Mouse (Mus musculus): ENCODE data around the gene Cldn3.

Cldn3 gene

DNA sequence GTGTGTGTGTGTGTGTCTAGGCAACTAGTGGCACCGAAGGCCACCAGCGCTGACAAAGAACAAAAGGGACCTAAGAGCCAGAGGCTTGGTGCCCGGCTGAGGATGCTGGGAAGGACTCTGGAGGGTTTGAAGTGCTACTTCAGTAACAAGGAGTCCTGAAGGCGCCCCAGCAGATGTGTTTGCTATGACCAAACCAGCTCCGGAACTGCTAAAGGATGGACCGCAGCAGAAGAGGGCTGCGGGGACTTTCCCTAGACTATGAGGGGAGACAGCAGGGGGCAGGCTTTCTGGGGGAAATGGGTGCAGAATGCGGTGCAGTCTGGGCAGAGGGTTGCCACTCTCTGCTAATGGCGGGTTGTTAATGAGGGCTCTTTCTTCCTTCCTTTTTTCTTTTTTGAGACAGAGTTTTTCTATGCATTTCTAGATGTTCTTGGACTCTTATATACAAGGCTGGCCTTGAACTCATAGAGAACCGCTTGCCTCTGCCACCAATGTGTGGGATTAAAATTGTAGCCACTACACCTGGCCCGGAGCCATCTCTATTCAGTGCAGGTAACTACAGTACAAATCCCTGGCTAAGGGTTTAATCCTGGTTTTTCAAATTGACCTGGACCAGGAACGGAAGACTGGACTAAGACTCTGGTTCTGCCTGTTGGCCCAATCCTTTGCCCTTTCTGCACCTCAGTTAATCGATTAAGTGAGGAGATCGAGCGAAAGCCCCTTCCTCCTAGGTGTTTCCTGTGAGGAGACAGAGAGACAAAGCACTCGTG is 22.0 kb downstream of the Cldn3 start:
- no peak for DNase-seq (ENCODE audit: low spot score)

DNA sequence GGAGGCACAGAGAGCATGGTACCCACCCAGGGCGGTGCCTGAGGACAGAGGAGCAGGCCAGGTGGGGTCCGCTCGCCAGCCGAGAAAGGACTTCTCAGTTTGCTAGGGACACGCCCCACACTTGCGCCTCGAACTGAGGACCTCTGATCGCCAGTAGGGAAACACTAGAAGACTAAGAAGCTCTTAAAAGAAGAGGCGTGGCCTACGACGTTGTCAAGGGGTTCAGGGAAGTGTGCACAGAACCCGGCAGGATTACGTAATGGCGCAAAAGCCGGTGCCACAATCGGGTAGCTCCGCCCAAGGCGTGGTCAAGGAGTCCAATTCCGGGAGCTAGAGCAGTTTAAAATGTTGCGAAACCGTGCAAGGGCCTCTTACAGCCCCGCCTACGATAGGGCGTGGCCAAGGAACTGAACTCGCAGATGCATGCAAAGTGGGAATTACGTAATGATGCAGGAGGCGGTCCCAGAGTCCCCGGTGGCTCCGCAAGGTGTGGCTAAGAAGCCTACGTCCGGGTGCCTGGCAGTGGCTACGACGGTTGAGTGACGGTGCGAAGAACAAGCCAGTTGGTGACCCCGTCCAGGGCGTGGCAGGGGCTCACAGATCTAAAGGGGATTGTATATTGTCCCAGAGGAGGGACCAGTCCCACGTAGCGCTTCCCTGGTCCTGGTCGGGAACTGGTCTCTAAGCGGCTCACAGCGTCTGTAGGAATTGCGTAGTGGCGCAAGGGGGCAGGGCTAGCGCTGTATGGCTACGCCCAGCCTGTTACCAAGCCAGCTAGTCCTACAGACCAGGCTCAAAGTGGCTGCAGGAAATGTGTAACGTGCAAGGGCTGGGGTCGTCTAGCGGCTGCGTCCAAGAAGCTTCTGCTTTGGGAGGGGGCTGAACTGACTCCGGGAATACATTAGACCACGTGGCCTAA is 22.9 kb downstream of the Cldn3 start, which contains the start of gene Abhd11:
Gene Abhd11, plus strand, starts transcription at position 482 of the 919 bp plus-strand sequence.
- peak; percentile 79 for DNase-seq (ENCODE audit: low spot score)

DNA sequence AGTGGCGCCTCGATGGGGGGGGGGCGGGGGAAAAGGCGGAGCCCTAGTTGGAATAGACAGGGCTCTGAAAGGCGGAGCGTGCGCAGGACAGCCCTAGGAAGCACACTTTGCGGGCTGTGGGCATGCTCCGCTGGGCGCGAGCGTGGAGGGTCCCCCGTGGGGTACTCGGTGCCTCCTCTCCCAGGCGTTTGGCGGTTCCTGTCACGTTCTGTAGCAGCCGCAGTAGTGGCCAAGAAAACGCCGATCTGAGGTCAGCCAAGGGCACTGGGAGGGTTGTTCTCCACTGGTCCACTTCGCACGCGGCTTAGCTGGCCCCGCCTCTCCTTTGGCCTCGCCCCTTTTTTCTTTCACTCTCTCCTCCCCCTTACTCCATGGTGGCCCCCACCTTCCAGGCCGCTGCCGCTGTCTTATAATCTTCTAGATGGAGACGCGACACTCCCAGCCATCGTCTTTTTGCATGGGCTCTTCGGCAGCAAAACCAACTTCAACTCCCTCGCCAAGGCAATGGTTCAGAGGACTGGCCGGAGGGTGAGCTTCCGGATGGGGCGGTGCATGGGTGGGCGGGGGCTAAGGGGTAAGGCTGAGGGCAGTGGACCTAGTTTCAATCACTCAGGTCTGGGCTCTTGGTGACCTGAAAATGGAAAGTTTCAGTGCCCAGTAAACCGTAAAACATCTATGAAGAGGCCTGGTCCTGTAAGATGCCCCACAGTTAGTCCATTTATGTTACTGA is 23.7 kb downstream of the Cldn3 start:
- peak; percentile 75 for DNase-seq (ENCODE audit: low spot score)

DNA sequence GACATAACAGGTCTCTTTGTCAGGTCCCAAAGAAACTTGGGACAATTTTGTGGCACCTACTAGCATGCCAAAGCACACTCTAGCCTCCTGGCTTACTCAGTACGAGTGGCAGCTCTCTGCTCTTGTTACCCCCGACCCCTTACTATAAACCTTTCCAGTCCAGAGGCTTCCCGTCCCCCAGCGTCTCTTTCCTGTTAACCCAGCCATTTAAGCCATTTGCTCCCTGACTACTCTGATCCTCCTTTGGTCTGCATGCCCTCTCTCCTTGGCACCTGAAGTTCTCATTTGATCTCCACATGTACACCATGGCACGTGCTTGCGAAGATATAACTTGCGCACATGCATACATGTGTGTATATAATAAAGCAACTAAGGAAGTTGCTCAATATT is 24.3 kb downstream of the Cldn3 start:
- DNase-seq (ENCODE audit: low spot score): no peak

DNA sequence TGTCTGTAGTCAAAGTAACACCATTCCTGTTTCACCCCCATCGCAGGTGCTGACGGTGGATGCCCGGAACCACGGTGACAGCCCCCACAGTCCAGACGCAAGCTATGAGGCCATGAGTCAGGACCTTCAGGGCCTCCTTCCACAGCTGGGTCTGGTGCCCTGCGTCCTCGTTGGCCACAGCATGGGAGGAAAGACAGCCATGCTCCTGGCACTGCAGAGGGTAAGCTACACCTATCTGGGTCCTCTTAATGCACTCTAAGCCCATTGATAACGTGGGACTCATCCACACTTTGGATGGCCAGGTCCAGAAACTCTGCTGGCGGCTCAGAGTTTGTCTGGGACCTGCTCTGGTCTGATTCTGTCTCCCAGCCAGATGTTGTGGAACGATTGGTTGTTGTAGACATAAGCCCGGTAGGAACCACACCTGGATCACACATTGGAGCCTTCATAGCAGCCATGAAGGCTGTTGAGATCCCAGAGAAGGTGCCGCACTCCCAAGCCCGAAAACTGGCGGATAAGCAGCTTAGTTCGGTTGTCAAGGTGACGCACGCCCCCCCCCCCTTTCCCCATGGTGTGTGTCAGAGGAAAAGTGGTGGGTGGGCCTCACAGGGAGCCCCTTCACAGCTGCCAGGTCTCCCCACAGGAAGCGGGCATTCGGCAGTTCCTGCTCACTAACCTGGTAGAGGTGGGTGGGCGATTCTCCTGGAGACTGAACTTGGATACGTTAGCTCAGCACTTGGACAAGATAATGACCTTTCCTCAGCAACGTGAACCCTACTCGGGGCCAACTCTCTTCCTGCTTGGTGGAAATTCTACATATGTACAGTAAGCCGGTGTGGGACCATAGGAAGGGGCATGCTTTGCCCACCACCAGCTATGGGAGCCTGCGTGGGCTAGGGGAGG is 25.1 kb downstream of the Cldn3 start:
- DNase-seq (ENCODE audit: low spot score): no peak

DNA sequence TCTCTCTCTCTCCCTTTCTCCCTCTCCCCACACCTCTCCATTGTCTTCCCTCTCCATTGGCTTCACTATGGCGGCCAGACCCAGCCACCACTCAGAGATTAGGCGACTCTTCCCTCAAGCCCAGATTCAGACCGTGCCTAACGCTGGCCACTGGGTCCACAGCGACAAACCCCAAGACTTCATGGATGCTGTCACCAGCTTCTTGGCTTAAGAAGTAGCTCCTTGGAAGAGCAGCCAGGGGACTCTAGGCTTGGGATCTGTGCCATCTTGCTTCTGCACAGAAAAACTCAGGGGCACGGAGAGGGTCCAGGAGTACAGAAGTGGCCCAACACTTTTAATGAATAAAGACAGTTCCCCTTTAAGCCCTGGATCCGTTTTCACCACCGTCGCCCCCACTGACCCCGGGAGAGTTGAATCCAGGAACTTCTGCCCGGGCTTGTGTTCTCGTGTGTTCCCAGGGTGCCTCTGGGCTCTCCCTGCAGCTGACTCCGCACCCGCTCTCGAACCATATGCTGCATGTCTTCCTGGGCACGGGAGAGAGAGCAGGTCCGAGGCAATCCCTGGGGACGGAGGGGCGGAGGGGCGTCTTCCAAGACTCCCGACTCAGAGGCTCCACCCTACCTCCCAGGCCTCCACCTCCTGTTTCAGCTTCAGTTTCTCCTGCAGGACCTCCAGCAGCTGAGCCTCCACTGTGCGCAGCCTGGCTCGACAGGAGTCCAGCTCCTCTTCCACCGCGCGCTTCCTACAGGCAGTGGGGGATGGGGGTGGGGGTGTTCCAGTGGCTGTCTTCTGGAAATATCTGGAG is 26.0 kb downstream of the Cldn3 start:
- DNase-seq (ENCODE audit: low spot score): no peak

DNA sequence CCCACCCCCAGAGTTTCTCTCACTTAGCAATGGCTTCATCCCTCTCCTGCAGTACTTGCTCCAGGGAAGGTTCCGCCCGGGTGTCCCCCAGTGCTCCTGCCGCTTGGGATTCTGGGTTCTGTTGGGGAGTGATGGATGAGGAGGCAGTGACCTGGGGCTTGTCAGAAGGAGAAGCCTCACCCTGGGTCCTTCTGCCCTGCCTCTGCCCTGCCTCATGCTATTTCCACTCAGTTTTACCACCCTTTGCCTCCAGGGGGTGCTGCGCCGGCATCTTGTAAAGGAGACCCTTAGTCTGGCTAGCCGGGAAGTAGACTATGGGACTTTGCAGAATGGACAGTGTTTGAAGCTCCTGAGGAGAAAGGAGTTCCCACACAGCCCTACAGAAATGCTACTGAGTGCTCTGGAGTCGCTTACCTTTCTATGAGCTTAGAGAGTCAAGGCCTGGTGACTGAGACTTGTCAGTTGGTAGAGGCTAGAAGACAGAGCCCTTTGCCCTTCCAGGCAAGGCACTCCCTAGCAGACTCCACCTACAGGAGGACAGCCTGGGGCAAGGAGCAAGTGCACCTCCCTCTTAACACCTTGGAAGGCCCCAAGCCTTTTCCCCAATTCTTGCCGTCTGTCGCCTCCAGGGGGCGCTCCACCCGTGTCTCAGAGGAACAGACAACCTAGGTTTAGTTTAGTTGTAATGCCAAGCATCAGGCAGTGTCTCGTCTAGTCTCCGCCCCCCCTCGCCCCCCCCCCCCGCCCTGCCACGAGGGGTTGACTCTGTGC is 26.8 kb downstream of the Cldn3 start:
- DNase-seq (ENCODE audit: low spot score): peak; percentile 62

DNA sequence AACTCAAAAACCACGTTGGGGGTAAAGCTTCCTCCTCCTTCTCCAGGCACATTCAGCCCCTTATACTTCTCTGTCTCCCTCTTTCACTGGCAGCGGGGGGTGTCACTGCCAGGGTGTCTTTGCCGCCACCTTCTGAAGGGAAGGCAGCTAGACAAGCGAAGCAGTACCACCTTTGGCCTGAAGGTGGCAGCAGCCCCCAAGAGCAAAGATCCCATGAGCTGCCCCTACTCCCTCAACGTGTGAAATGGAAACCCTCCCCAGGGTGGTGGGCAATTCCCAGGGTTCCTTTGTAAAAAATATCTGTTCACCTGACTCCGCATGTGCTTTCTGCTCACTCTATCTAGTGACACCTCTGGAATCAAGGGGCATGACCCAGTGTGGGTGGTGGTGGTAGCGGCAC is 29.5 kb downstream of the Cldn3 start:
- peak; percentile 82 for DNase-seq (ENCODE audit: low spot score)

DNA sequence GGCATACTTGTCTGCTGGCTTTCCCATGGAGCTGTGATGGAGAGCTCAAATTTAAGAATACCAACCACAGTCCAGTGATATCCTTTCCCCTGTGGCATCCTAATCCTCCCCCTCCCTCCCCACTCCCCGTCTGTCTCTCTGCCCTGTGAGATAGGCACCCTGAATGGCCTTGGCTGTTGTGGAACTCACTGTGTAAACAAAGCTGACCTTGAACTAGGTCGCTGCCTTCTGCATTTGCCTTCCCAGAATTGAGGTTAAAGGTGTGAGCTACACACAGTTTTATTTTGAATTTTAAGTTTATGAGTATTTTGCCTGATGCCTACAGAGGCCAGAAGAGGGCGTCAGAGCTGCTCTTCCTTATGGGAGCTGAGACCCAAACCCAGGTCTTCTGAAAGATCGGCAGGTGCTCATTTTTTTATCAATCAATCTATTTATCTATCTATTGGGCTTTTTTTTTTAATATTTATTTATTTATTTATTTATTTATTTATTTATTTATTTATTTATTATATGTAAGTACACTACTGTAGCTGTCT is 30.3 kb downstream of the Cldn3 start:
- DNase-seq (ENCODE audit: low spot score): no peak

DNA sequence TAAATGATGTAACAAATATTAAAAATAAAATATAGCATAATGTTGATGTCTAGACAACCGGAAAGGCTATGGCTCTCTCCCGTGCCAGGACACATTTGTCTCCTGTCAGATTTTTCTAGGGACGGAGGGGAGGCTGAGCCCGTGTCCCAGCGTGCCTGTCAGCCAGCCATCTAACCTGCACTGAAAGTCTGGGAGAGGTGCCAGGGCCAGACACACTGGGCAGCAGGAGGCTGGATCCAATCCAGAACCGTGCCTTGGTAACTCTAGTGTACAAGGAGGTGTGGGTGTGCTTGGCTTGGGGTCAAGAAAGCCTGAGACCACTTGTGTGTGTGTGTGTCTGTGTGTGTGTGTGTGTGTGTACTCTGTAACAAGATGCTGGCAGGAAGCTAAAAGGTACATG is 35.8 kb downstream of the Cldn3 start:
- no peak for DNase-seq (ENCODE audit: low spot score)

DNA sequence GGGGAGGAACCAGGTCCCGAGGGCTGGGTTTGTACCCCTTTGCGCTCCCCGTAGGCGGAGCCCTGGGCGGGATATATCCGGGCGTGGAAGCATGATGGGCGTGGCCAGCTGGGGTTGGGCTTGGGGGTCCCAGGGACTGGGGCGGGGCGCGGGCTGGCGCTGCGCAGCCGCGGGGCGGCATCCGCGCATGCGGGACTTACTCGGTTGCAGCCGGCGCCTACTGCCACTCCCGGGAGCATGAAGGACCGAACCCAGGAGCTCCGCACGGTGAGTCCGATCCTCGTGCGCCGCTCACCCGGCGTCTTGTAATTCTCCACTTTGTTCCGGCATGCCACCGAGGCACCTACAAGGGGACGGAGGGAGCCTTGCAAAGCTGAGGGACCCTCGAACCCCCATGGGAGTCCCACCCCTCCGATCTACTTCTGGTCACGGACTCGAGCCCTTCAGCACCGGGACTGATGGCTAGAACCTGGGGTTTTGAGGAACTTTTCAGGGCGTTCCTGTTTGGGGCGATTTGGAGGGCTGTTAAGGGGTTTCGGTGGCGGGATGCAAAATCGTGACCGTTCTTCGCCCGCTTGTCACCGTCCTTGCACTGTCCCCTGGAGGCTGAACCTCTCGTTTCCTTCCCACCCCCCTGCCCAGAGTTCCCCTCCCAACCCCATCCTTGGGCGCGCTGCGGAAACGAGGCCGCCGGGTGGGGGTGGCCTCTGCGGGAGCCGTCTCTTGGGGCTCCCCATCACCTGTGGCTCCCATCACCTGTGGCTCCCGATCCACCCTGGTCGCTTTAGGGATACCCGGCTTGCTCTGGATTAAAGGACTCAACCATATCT is 37.5 kb downstream of the Cldn3 start, which contains the start of gene Stx1a:
Gene Stx1a, plus strand, starts transcription at position 139 of the 830 bp plus-strand sequence.
- peak; percentile 68 for DNase-seq (ENCODE audit: low spot score)

DNA sequence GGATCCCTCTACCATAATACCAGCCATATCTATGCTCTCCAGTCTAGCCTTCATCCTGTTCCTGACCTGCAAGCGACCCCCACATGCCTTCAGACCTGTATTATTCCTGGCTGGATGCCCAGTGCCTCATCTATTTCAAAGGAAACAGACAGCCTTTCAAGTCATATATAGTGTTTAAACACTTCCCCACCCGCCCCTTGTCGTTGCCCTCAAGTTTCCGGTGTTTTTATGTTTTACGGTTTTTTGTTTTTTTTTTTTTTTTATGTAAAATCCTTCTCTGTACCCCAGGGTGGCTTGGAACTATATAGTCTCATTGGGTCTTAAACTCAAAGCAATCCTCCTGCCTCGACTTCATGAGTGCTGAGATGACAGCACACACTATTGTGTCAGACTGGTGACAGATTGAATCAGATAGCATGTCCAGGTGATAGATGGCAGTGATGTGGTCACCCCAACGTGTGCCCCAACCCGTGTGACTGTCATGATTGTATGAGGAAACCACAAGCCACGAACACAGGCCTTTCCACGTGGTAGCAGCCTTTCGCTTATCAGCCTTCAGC is 38.7 kb downstream of the Cldn3 start:
- DNase-seq (ENCODE audit: low spot score): no peak

DNA sequence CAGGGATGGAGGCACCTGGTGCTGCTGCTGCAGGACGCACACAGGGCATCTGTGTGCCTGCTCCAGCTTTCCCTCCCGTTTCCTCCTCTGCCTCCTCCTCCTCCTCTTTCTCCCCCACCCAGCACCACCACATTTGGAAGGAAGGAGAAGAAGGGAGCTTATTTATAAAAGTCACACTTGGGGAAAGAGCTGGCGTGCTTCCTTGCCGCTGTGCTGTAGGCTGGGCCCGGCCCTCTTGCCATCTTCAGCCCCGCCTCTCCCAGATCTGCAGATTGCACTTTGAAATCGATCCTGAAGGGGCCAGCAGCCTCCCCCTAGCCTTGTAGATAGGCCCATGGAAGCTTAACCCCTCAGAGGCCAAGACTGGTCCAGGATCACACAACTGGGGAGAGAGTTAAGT is 39.9 kb downstream of the Cldn3 start:
- no peak for DNase-seq (ENCODE audit: low spot score)

DNA sequence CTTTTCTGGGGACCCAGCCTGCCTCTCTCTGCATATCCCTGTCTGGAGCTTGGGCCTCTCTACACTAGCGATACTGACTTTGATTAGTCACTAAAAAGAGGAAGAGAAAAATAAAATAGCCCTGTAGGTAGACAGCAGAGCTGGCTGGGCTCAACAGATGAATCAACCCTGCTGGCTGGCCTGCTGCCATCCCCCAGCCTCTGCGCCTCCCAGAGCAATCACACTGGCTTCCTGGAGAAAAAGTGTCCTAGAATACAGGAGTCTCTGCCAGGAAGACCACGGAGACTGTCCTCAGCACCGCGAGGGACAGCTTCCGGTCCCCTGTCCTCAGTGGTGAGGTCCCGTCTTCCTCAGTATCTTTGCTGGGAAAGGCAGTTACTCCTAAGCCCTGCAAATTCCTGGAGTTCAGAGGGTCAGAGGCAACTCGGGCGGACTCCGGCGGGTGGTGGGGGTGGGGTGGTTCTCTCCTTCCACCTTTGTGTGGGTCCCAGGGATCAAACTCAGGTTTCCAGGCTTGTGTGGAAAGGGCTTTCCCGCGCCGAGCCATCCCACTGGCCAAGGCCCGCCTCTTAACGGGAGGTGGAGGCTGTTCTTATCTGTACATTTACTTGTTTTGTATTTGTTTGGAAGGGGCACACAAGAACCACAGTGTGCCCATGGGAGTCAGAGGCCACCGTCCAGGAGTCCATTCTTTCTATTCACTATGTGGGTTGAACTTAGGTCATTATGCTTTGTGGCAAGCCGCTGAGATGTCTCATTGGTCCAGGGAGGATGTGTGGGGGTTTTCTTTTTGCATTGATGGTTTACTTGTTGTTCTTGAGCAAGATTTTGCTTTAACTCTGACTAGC is 43.2 kb downstream of the Cldn3 start:
- DNase-seq (ENCODE audit: low spot score): no peak

DNA sequence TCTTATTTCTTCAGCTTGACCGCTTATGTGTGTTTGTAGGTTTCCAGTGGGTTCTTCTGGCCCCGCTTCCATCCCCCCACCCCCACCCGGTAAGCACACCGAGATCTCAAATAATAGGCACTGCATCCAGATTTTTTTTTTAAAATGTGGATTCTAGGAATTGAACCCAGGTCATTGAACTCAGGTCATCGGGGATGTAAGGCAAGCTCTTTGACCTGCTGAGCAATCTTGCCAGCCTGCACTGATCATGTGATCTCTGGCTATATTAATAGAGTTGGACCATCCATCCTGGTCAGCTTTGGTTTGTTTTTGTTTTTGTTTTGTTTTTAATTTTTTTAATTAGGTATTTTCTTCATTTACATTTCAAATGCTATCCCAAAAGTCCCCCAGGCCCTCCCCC is 46.6 kb downstream of the Cldn3 start:
- no peak for DNase-seq (ENCODE audit: low spot score)

DNA sequence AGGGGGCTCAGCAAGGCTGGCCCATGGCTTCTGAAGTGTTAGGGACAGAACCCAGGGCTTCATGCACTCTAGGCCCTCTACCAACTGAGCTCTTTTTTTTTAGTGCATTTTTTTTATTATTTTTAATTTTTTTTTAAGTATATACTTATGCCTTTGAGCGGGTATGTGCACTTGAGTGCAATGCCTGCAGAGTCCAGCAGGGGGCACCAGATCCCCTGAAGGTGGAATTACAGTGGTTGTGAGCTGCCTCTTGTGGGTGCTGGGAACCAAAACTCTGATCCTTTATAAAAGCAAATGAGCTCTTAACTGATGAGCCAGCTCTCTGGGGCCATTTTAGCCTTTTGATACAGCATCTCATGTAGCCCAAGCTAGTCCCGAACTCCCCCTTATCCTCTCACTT is 48.6 kb downstream of the Cldn3 start:
- no peak for DNase-seq (ENCODE audit: low spot score)

All from ovary, postnatal 10 days (tissue).